Mouse (Mus musculus) spleen, adult 2 months (tissue): Measurements from ENCODE around the gene Gm11213.

Source experiments
- CTCF ChIP-seq: fragments of 200-500 bp; IDR thresholded peaks from 2 replicates; pipeline ENCODE4 v1.5.1; 2011; ENCODE audit warnings: mild to moderate bottlenecking, inconsistent platforms; ENCODE audit not compliant: insufficient read depth, insufficient read length, insufficient replicate concordance; ENCODE audit errors: extremely low read depth
- POLR2A ChIP-seq: fragments of 200-500 bp; IDR thresholded peaks from 2 replicates; pipeline ENCODE4 v1.6.1; 2011; ENCODE audit warnings: low read depth, low read length, inconsistent platforms

DNA sequence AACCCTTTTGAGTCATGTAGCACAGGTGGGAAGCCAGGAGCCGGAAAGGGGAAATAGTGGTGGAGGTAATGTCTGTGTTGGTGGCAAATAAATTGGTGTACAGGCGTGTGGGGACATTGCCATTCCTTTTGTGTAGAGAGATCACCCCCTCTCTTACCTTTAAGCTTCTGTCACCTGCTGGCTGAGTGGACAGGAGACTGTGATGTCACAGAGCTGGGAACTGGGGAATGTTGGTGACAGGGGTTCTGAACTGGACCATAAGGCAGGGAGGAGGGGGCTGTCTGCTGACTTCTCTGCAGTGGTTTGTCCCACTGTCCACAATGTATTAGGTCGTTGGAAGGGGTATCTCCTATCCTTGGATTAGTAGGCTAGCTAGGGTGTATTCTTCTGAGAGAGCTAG, at the start of gene Gm11213:
- TF ChIP-seq CTCF (no peak), POLR2A (no peak)
